Mouse (Mus musculus) layer of hippocampus, adult 2 months (tissue): Measurements from ENCODE around the gene Arpc4. TPM values are rescaled to one million over a fixed set of nuclear protein-coding genes. Genes with fewer than 3 reads are reported as not detected.
A peak's percentile ranks its signal among the peaks of the same experiment; 100 is the strongest.
"Not testable (repeated sequence)": the region's sequence is repeated elsewhere in the genome, so short reads cannot be mapped to it uniquely, and the experiment has no call there.

ENCODE experiments used
- DNase-seq, 2 experiments: peaks; one replicate each; pipeline ENCODE4 v3.0.0; 2022; ENCODE audit warnings: low spot score in 2 of 2
- H3K27ac ChIP-seq: fragments of 200-600 bp; 2 replicates; pipeline ENCODE4 v1.8.1; 2022
- H3K4me3 ChIP-seq: fragments of 200-600 bp; 2 replicates; pipeline ENCODE4 v1.8.1; 2022; ENCODE audit warnings: mild to moderate bottlenecking
- CTCF ChIP-seq: fragments of 200-600 bp; conservative IDR thresholded peaks from 2 replicates; pipeline ENCODE4 v1.8.1; 2022; ENCODE audit warnings: antibody characterized with exemption, mild to moderate bottlenecking, moderate library complexity
- long read RNA-seq, 2 experiments: library from polyadenylated mRNA; stranded (forward); transcript quantifications; one replicate each; pipeline ENCODE4 v2.0.0; 2021; ENCODE audit warnings: borderline mapping rate in 2 of 2
- total RNA-seq, 2 experiments: library from RNA; stranded (reverse); gene quantifications; 2 replicates each; pipeline ENCODE4 v1.2.3; 2021

Arpc4 gene
- total RNA-seq, result 100 to 1,000 TPM; 308 to 330 TPM
- long read RNA-seq, experiment 1, transcript Arpc4-201 (6 exons, 2,270 nt), result major isoform, 86 of 105 reads
- long read RNA-seq, experiment 1, partial matches to known transcripts, result 16 of 105 reads
- long read RNA-seq, experiment 1, other reads (novel, unspliced or antisense), result 2 of 105 reads
- long read RNA-seq, experiment 2, transcript Arpc4-201 (6 exons, 2,270 nt), result major isoform, 115 of 146 reads
- long read RNA-seq, experiment 2, partial matches to known transcripts, result 26 of 146 reads
- long read RNA-seq, experiment 2, other reads (novel, unspliced or antisense), result 5 of 146 reads

- peak within 1 kb of the TSS; percentile 77 for H3K4me3 ChIP-seq
- peak; percentile 30 for TF ChIP-seq CTCF
- DNase-seq, result peak; percentile 89
- peak within 1 kb of the TSS; percentile 100 for H3K27ac ChIP-seq
Measured at GRCm38 (mm10) chr6:113377496-113378385, at the start of gene Arpc4, which contains the start of gene Tada3. TSS of gene Arpc4 (plus strand) at chr6:113378115. TSS of gene Tada3 (minus strand) at chr6:113377883.

DNA sequence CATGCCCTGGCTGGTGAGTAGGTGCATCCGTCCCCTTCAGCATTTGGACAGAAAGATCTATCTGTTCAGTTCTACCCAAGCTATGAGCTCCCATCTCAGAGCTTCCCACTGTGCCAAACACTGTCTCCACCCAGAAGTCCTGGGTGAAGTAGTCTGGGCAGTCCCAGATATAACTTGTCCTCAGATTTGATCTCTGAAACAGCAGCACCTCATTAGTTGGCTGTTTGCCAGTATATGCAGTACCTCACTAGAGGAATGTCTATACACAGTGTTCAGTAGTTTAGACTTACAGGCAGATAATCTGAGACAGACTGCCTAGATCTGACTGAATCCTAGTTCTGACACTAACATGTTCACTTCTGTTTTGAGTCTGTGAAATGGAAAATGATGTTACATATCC, 48.5 kb upstream of the Arpc4 start:
- DNase-seq, result no peak
- Histone ChIP-seq H3K27ac (no peak overlapping the region), H3K4me3 (no peak overlapping the region)
- TF ChIP-seq CTCF, result no peak

- DNase-seq, result no peak
- no peak for TF ChIP-seq CTCF
- Histone ChIP-seq H3K27ac (no peak overlapping the region), H3K4me3 (no peak overlapping the region)
Measured at GRCm38 (mm10) chr6:113330547-113330946, 47.4 kb upstream of the Arpc4 start.

DNA sequence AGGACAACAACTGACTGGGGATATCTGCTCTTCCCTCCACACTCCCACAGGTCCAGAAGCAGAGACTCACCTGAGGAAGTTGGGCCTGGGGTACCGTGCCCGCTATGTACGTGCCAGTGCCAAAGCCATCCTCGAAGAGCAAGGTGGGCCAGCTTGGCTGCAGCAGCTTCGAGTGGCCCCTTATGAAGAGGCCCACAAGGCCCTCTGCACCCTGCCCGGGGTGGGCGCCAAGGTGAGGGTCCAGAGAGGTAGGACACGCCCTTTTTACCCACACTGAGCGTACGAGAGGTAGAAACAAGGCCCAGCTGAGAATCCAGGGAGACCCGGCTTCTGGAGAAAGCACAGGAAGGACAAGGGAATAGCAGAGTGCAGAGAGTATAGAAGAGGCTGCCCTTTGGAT, 46.2 kb upstream of the Arpc4 start:
- no peak for DNase-seq
- Histone ChIP-seq H3K27ac (no peak overlapping the region), H3K4me3 (no peak overlapping the region)
- no peak for TF ChIP-seq CTCF

DNA sequence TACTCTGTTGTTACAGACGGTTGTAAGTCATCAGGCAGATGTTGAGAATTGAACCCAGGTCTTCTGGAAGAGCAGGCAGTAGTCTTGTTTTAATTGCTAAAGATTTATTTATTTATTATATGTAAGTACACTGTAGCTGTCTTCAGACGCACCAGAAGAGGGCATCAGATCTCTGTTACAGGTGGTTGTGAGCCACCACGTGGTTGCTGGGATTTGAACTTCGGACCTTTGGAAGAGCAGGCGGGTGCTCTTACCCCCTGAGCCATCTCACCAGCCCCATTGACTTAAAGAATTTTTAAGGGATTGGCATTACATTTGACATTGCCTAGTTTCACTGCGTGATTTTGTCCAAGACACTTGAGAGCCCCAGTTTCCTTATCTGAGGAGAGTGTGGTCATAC, 45.2 kb upstream of the Arpc4 start:
- H3K4me3 ChIP-seq, DNase-seq: not testable (repeated sequence)
- peak; percentile 57 for TF ChIP-seq CTCF
- peak overlapping the region; percentile 55; the same call in 1 of the 2 replicates for H3K27ac ChIP-seq

DNA sequence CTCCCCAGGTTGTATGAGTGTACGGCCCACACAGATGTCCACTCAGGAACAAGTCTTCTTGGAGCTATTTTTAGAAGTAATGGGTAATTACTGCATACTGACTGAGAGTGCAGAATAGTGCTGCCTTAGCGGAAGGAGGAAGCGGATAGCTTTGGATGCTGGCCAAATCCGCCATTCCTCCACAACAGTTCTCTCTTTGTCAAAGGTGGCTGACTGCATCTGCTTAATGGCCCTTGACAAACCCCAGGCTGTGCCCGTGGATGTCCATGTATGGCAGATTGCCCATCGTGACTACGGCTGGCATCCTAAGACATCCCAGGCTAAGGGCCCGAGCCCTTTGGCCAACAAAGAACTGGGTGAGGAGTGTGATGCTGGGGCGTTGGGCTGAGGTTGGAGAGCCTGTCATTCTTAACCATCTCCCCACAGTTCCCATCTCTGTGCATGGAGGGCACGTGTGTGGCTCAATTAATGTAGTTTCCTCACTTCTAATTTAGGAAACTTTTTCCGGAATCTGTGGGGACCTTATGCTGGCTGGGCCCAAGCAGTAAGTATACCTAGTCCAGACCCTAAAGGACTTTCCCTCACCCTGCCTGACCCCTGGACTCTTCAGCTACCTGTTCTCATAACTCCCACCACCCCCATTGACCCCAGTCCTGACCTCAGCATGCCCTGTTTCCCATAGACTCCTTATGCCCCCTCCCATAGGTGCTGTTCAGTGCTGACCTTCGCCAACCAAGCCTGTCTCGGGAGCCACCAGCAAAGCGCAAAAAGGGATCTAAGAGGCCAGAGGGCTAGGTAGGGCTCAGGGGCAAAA, 44.6 kb upstream of the Arpc4 start:
- Histone ChIP-seq H3K27ac (peak overlapping the region; percentile 55; the same call in 1 of the 2 replicates), H3K4me3 (no peak overlapping the region)
- no peak for TF ChIP-seq CTCF
- DNase-seq, result peak; percentile 45 to 65

GRCm38 (mm10) chr6:113334216-113334615, 43.7 kb upstream of the Arpc4 start:
- no peak for DNase-seq
- TF ChIP-seq CTCF, result no peak
- no peak overlapping the region for H3K4me3 ChIP-seq
- H3K27ac ChIP-seq, result peak overlapping the region; percentile 20; the same call in 1 of the 2 replicates

DNA sequence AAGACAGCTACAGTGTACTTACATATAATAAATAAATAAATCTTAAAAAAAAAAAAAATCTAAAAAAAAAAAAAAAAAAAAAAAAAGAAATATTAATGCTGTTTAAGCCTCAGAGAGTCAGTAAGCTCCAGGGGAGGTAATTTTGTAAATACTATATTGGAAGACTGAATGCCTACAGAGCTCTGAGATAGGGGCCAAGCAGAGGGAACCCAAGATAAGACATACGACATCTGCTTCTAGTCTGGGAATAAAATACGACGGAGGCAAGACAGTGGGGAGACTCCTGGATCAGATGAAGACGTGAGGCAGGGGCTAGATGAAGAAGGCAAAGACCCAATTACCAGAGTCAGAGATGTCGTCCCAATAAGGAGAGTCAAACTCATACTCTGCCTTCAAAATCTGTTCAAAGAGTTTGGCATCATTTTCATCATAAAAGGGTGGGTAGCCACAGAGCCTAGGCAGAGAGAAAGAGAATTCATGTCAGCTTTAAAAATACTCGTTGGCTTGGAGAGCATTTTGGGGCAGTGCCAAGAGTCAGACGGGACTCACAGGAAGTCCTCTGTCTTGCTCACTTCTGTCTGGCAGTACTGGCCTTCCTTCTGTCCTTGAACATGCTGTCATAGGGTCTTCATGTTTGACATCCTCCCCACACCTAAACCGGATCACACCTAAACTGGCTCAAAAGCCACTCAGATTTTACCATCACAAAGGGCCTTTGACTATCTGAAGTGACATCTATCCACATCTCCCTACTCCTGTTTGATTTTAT, 40.9 kb upstream of the Arpc4 start:
- DNase-seq, result no peak
- Histone ChIP-seq H3K4me3 (no peak overlapping the region), H3K27ac (peak overlapping the region; percentile 48; the same call in 1 of the 2 replicates)
- TF ChIP-seq CTCF, result no peak

- H3K27ac ChIP-seq, result peak overlapping the region; percentile 82
- no peak for TF ChIP-seq CTCF
- DNase-seq, result no peak
- H3K4me3 ChIP-seq, result peak overlapping the region; percentile 19
Measured at GRCm38 (mm10) chr6:113341574-113341973, 36.3 kb upstream of the Arpc4 start.

GRCm38 (mm10) chr6:113342297-113342696, 35.6 kb upstream of the Arpc4 start:
- no peak for DNase-seq
- Histone ChIP-seq H3K27ac (peak overlapping the region; percentile 92), H3K4me3 (peak overlapping the region; percentile 70; the same call in 1 of the 2 replicates)
- TF ChIP-seq CTCF, result no peak

- peak within 1 kb of the TSS; percentile 70 for H3K4me3 ChIP-seq
- peak within 1 kb of the TSS; percentile 92 for H3K27ac ChIP-seq
- no peak for TF ChIP-seq CTCF
- DNase-seq, result peak; percentile 53 to 56
Measured at GRCm38 (mm10) chr6:113343177-113344092, 34.5 kb upstream of the Arpc4 start, which contains the start of gene Camk1. TSS of gene Camk1 (minus strand) at chr6:113343984.
